Mouse (Mus musculus): ENCODE data around the gene C1ql2.

C1ql2 gene

DNA sequence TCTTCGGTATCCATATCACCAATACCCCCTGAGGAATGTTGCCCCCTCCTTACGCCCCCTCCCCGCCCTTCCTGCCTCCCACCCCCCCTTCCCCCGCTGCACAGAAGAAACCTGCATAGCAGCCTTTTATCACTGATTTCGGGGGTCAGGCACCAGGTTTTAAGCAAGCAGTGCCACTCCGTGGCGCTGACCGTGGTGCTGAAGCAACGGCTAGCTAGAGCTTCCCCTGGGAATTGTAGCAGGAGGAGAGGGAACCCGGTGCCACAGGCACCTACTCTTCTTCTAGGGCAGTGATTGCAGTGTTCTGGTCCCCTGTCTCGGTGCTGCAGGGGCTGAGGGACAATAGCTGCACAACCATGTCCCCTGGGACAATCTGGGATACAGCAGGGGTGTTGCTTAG lies 50.0 kb downstream of the C1ql2 start:
- peak; percentile 53 for DNase-seq

Data from lung, postnatal 36 days (tissue).